Mouse (Mus musculus) c-Kit-positive CD71-positive TER-119-positive erythroid progenitor cells, embryonic 14.5 days (primary cell): ENCODE measurements at regions not wholly inside any gene's neighbourhood (a gene's known extent, or its start where the extent isn't known, plus 50 kb on each side); places are given as distances from the start of the nearest gene placed in this dataset.
"Not testable (repeated sequence)": the region's sequence is repeated elsewhere in the genome, so short reads cannot be mapped to it uniquely, and the experiment has no call there.

Source experiments
- DNase-seq: peaks from one replicate; pipeline ENCODE4 v3.0.0-alpha.2; 2013; ENCODE audit warnings: low spot score

GRCm38 (mm10) chr17:13590240-13590837 is 170.0 kb upstream of the Afdn start:
- DNase-seq: not testable (repeated sequence)
